Mouse (Mus musculus): ENCODE results near the gene Oxtr.
A peak's percentile ranks its signal among the peaks of the same experiment; 100 is the strongest.

Gene Oxtr

GRCm38 (mm10) chr6:112484316-112484715 is 5.4 kb downstream of the Oxtr start:
- DNase-seq: peak; percentile 62

GRCm38 (mm10) chr6:112479861-112480260 is 9.9 kb downstream of the Oxtr start:
- peak; percentile 34 for DNase-seq

- no peak for DNase-seq
Measured at GRCm38 (mm10) chr6:112471644-112472043, 18.1 kb downstream of the Oxtr start.

GRCm38 (mm10) chr6:112466001-112466400 is 23.7 kb downstream of the Oxtr start:
- DNase-seq: no peak

GRCm38 (mm10) chr6:112465441-112465840 is 24.3 kb downstream of the Oxtr start:
- no peak for DNase-seq

GRCm38 (mm10) chr6:112463331-112463730 is 26.4 kb downstream of the Oxtr start:
- DNase-seq: no peak

- no peak for DNase-seq
Measured at GRCm38 (mm10) chr6:112461459-112461858, 28.3 kb downstream of the Oxtr start.

- peak; percentile 3 for DNase-seq
Measured at GRCm38 (mm10) chr6:112459341-112459749, 30.4 kb downstream of the Oxtr start, which contains the start of gene Cav3. Gene Cav3 (plus strand): TSS chr6:112459505.

GRCm38 (mm10) chr6:112445675-112446074 is 44.1 kb downstream of the Oxtr start:
- DNase-seq: no peak

GRCm38 (mm10) chr6:112426018-112426732 is 63.6 kb downstream of the Oxtr start:
- no peak for DNase-seq

- DNase-seq: no peak
Measured at GRCm38 (mm10) chr6:112423746-112424501, 65.8 kb downstream of the Oxtr start.

Data from embryo, embryonic 11 days (tissue).